Mouse (Mus musculus) ovary, adult 10 weeks (tissue): ENCODE data around the gene Stam. TPM values are rescaled to one million over a fixed set of nuclear protein-coding genes. Genes with fewer than 3 reads are reported as not detected.

ENCODE experiments used
- polyA plus RNA-seq: library from polyadenylated mRNA; stranded (reverse); fragments of 350-450 nt; fragmentation: Illumina TruSeq; extraction: RNeasy Lipid Tissue Mini Kit (QIAGEN cat#74804); gene quantifications from one replicate; pipeline ENCODE4 v1.2.3, GENCODE M21; 2014

Gene Stam
- polyA plus RNA-seq: 149 TPM

GRCm38 (mm10) chr2:14073362-14074220 is at the start of gene Stam:
Gene Stam (plus strand): TSS chr2:14074098.

GRCm38 (mm10) chr2:14055566-14056331 is 18.1 kb upstream of the Stam start, which contains the start of gene Hacd1:
Gene Hacd1 (minus strand): TSS chr2:14056135.

GRCm38 (mm10) chr2:14174334-14174733 is 100.4 kb downstream of the Stam start, which contains the start of gene Tmem236:
Gene Tmem236 (plus strand): TSS chr2:14174523.

Other genes starting within 250 kb of the Stam start
- 57.4 TPM for gene Hacd1, start 18.0 kb upstream of the Stam start, polyA plus RNA-seq
- 0.20 TPM for gene Tmem236, start 100.4 kb downstream of the Stam start, polyA plus RNA-seq
- 53.9 TPM for gene Mrc1, start 155.3 kb downstream of the Stam start, polyA plus RNA-seq